Mouse (Mus musculus): ENCODE measurements around the gene Grsf1. TPM values are rescaled to one million over a fixed set of nuclear protein-coding genes. Genes with fewer than 3 reads are reported as not detected.

Grsf1 gene
- polyA plus RNA-seq, 1 experiment: 1.7 TPM

DNA sequence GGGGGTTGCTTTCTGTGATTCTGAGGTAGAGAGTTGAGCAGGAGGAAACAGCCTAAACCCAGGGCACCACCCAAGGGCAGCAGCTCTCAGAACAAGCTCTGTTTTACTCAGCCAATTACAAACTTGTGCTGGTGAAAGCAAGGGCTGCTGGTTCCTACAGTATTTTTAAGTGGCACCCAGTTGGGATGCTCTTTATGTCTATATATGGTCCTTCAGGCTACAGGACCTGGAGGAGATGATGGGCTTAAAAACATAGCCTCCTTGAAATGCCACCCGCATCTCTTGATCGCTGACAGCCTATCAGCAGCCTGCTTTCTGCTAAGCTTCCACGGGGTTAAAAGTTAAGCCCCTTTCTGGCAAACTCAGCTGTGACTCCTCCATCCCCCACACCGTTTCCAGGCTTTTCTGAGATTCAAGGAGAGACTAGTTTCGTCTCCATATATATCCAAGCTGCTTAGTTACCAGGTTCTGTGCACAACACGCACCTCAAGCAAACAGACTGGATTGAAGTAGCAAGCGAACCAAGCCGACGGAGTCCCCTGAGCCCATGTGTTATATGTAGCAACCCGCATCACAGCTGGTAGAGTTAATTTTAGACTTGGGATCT is 35.8 kb upstream of the Grsf1 start:
- H3K36me3 ChIP-seq (ENCODE audit: control insufficient read depth): no peaks in the 10 kb centered on the region
- TF ChIP-seq TAL1 (IDR thresholded peaks at IDR 0.05; ENCODE audit: low read length) (no peak), GATA1 (IDR thresholded peaks at IDR 0.05; ENCODE audit: low read length) (no peak)
- no peak overlapping the region for H3K4me3 ChIP-seq (replicated peaks)
- 0 out of 2 replicates have a peak, but pooled peaks cover 2% of the 10 kb centered on the region for H3K4me1 ChIP-seq (ENCODE audit: control insufficient read depth)
- peaks cover 8% of the 10 kb centered on the region for H3K27me3 ChIP-seq (ENCODE audit: control insufficient read depth)
- peaks cover 7% of the 10 kb centered on the region for H3K9me3 ChIP-seq (ENCODE audit: control insufficient read depth, low read length)

DNA sequence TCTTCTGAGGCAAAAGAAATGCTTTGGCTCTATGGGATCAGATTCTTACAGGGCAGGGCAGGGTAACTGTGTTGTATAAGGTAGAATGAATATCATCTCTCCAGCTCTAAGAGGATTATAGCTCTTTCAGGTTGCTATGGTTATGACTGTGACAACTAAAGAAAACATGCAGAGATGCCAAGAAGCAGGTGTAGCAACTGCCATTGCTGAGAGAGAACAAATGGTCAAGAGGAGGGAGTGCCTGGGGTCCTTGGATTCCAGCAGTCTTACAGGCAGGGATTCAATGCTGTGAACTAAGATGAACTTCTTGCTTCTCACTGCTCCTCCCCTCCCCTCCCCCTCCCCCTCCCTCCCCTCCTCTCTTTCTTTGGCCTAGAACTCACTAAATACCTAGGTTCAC is 35.2 kb upstream of the Grsf1 start:
- Histone ChIP-seq H3K9me3 (ENCODE audit: control insufficient read depth, low read length) (peaks cover 7% of the 10 kb centered on the region), H3K36me3 (ENCODE audit: control insufficient read depth) (no peaks in the 10 kb centered on the region), H3K27me3 (ENCODE audit: control insufficient read depth) (peaks cover 4% of the 10 kb centered on the region; the same call in 1 of the 2 replicates), H3K4me1 (ENCODE audit: control insufficient read depth) (0 out of 2 replicates have a peak, but pooled peaks cover 2% of the 10 kb centered on the region), H3K4me3 (replicated peaks) (no peak overlapping the region)
- no peak for TF ChIP-seq GATA1 (IDR thresholded peaks at IDR 0.05; ENCODE audit: low read length)

DNA sequence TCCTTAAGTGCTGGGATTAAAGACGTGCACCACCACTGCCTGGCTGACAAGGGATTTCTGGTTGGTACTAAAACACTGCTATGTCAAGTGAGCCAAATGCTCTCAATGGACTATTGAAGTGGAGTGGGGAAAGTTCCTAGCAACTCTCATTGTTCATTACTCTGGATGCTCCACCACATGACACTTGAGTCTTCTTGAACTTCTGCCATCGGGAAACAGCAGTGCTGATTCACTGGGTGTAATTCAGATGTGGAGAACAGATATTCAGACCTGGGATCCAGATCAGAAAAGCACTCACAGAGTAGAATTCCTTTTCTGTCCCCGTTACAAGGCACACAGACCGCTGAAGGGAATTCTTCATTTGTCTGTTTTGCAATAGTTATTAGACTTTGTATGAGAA is 27.6 kb upstream of the Grsf1 start:
- Histone ChIP-seq H3K9me3 (ENCODE audit: control insufficient read depth, low read length) (peaks cover 6% of the 10 kb centered on the region), H3K36me3 (ENCODE audit: control insufficient read depth) (no peaks in the 10 kb centered on the region), H3K4me3 (replicated peaks) (no peak overlapping the region), H3K27me3 (ENCODE audit: control insufficient read depth) (no peaks in the 10 kb centered on the region), H3K4me1 (ENCODE audit: control insufficient read depth) (0 out of 2 replicates have a peak, but pooled peaks cover 4% of the 10 kb centered on the region)
- TF ChIP-seq TAL1 (IDR thresholded peaks at IDR 0.05; ENCODE audit: low read length) (no peak), GATA1 (IDR thresholded peaks at IDR 0.05; ENCODE audit: low read length) (no peak)

DNA sequence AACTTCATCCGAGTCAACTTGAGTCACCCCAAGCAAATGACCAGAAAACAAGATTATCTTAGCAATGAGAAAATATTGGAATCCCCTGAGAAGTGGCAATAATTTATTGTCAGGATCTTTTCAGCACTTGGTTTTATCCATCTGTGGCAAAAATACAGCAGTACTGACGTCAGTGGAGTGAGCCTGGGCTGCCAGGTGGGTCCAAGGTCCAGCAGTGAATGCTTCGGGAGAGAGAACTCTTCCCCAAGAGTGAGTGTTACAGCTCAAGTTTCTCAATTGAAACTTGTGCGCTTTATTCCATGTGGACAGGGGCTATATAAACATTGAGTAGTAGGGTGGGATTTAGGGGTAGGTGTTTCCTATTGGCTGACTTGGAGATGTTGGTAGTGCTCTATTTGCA is 26.1 kb upstream of the Grsf1 start:
- no peak overlapping the region for H3K4me3 ChIP-seq (replicated peaks)
- H3K27me3 ChIP-seq (ENCODE audit: control insufficient read depth): no peaks in the 10 kb centered on the region
- H3K9me3 ChIP-seq (ENCODE audit: control insufficient read depth, low read length): no peaks in the 10 kb centered on the region; the same call in 1 of the 2 replicates
- H3K4me1 ChIP-seq (ENCODE audit: control insufficient read depth): 0 out of 2 replicates have a peak, but pooled peaks cover 2% of the 10 kb centered on the region
- no peaks in the 10 kb centered on the region for H3K36me3 ChIP-seq (ENCODE audit: control insufficient read depth)
- TF ChIP-seq TAL1 (IDR thresholded peaks at IDR 0.05; ENCODE audit: low read length): no peak
- TF ChIP-seq GATA1 (IDR thresholded peaks at IDR 0.05; ENCODE audit: low read length): no peak

DNA sequence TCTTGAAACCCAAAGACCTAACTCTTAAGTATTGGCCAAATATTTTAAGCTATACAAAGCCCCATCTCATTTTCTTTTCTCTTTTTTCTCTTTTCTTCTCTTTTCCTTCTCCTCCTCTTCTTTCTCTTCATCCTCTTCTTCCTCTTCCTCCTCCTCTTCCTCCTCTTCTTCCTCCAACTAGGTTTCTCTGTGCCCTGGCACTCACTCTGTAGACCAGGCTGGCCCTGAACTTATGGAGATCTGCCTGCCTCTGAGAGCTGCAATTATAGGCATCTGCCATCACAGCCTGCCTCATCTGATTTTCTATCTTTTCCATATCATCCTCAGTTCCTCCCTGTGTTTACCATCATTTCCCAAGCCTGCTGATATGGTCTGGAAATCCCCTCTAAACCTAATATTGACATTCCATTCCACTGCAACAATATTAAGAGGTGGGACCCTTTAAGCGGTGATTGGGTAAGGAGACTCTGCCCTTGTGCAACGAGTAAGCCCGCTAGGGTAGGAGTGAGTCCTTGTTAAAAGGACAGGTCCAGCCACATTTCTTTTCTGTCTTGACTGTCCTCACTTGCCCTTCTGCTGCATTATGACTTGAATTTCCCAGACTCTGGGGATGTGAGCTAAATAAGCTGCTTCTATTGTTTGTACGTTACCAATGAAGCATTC is 23.4 kb upstream of the Grsf1 start:
- no peaks in the 10 kb centered on the region for H3K36me3 ChIP-seq (ENCODE audit: control insufficient read depth)
- no peaks in the 10 kb centered on the region for H3K9me3 ChIP-seq (ENCODE audit: control insufficient read depth, low read length)
- no peak overlapping the region for H3K4me3 ChIP-seq (replicated peaks)
- no peaks in the 10 kb centered on the region for H3K27me3 ChIP-seq (ENCODE audit: control insufficient read depth)
- H3K4me1 ChIP-seq (ENCODE audit: control insufficient read depth): 0 out of 2 replicates have a peak, but pooled peaks cover 2% of the 10 kb centered on the region
- TF ChIP-seq TAL1 (IDR thresholded peaks at IDR 0.05; ENCODE audit: low read length): no peak
- TF ChIP-seq GATA1 (IDR thresholded peaks at IDR 0.05; ENCODE audit: low read length): no peak

DNA sequence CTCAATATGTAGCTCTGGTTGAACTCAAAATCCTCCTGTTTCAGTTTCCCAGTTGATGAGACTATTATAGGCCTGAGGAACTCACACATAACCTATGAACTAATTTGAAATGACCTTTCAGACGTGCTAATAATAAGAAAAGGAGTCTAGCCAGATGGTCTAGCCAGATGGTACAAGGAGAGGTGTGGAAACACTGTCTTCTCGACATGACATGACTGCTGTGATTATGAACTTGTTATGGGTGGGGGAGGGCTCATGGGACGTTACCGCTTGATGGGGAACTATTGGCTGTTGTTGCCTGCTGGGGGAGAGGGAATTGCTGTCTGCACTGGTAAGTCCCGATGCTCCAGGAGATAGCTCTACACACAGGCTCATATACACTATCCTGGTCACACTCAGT is 21.3 kb upstream of the Grsf1 start:
- no peaks in the 10 kb centered on the region for H3K36me3 ChIP-seq (ENCODE audit: control insufficient read depth)
- H3K9me3 ChIP-seq (ENCODE audit: control insufficient read depth, low read length): no peaks in the 10 kb centered on the region
- no peak for TF ChIP-seq GATA1 (IDR thresholded peaks at IDR 0.05; ENCODE audit: low read length)
- no peaks in the 10 kb centered on the region for H3K4me1 ChIP-seq (ENCODE audit: control insufficient read depth)
- H3K27me3 ChIP-seq (ENCODE audit: control insufficient read depth): no peaks in the 10 kb centered on the region
- H3K4me3 ChIP-seq (replicated peaks): no peak overlapping the region

DNA sequence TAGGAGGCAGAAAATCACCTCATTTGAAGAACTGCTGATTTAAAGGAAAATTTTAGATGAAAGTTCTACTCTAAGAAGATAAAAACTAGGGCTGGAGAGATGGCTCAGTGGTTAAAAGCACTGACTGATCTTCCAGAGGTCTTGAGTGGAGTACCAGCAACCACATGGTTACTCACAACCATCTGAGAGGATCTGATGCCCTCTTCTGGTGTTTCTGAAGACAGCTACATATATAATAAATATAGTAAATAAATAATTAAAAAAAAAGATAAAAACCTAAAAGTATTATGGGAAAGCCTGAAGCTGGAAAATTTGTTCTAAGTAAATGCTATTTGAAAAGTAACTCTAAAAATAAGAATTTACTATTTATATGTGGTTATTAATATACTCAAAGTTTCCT is 17.1 kb upstream of the Grsf1 start:
- no peak for TF ChIP-seq GATA1 (IDR thresholded peaks at IDR 0.05; ENCODE audit: low read length)
- no peak for TF ChIP-seq TAL1 (IDR thresholded peaks at IDR 0.05; ENCODE audit: low read length)
- H3K9me3 ChIP-seq (ENCODE audit: control insufficient read depth, low read length): no peaks in the 10 kb centered on the region
- H3K27me3 ChIP-seq (ENCODE audit: control insufficient read depth): no peaks in the 10 kb centered on the region
- H3K4me3 ChIP-seq (replicated peaks): no peak overlapping the region
- H3K36me3 ChIP-seq (ENCODE audit: control insufficient read depth): no peaks in the 10 kb centered on the region
- peaks cover 4% of the 10 kb centered on the region for H3K4me1 ChIP-seq (ENCODE audit: control insufficient read depth)

DNA sequence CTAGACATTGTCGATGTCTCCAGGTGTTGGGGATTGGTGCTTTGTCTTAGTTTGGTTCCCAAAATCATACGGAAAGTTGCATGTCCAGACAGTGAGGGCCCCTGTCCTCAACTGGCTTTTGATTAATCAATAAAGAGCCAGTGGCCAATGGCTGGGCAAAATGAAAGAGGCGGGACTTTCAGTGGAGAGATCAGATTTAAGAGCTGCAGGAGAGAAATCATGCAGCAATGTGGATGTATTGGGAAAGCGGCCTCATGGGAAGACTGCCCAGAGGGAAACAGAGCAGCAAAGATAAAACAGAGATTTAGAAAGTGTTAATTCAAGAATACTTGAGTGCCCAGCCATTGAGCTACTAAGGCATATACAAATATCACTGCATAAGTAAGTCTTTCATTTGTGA is 16.6 kb upstream of the Grsf1 start:
- Histone ChIP-seq H3K9me3 (ENCODE audit: control insufficient read depth, low read length) (no peaks in the 10 kb centered on the region), H3K4me1 (ENCODE audit: control insufficient read depth) (peaks cover 4% of the 10 kb centered on the region), H3K4me3 (replicated peaks) (no peak overlapping the region), H3K27me3 (ENCODE audit: control insufficient read depth) (no peaks in the 10 kb centered on the region), H3K36me3 (ENCODE audit: control insufficient read depth) (no peaks in the 10 kb centered on the region)
- TF ChIP-seq GATA1 (IDR thresholded peaks at IDR 0.05; ENCODE audit: low read length): no peak
- no peak for TF ChIP-seq TAL1 (IDR thresholded peaks at IDR 0.05; ENCODE audit: low read length)

DNA sequence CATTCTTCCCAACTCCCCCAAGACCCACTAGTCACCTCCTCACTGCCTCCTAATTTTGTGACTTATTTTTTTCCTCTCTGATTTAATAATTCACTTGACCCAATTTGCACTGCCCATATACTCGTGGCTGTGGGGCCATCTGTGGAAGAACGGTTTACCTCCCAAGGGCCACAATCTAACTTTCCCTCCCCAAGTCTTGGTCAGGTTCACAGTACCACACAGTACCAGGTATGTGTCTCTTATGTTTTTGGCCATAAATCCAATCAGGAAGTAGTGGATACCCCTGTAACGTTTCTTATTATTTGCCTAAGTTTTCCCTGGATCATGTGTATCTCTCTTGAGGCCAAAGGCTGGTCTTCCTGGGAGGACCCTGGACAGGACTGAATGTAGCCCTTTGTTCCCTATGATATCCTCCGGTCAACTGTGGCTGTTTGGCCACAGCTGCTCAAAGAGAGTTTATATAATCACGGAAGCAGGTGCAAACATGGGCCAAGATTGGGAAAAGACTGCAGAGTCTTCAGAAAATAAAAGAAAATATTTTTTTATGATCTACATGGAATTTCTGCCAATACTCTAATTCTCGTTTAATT is 15.6 kb upstream of the Grsf1 start:
- TF ChIP-seq TAL1 (IDR thresholded peaks at IDR 0.05; ENCODE audit: low read length): no peak
- TF ChIP-seq GATA1 (IDR thresholded peaks at IDR 0.05; ENCODE audit: low read length): no peak
- Histone ChIP-seq H3K4me1 (ENCODE audit: control insufficient read depth) (peaks cover 4% of the 10 kb centered on the region), H3K9me3 (ENCODE audit: control insufficient read depth, low read length) (no peaks in the 10 kb centered on the region), H3K36me3 (ENCODE audit: control insufficient read depth) (no peaks in the 10 kb centered on the region), H3K27me3 (ENCODE audit: control insufficient read depth) (peaks cover 5% of the 10 kb centered on the region), H3K4me3 (replicated peaks) (no peak overlapping the region)

Measured in erythroblast, embryonic 14.5 days (primary cell).